Mouse (Mus musculus) CH12.LX (cell line): ENCODE results near the gene Hmgn5. TPM values are rescaled to one million over a fixed set of nuclear protein-coding genes. Genes with fewer than 3 reads are reported as not detected.

Source experiments
- DNase-seq: peaks from one replicate; pipeline ENCODE4 v3.0.0-alpha.2; 2013; ENCODE audit errors: extremely low read depth
- H3K27ac ChIP-seq: 2 replicates; pipeline ENCODE4 v1.5.1; 2012; ENCODE audit warnings: low read depth, mild to moderate bottlenecking, control low read depth, moderate library complexity; ENCODE audit not compliant: insufficient read depth
- H3K27me3 ChIP-seq: replicated peaks from 2 replicates; pipeline ENCODE3; 2012; ENCODE audit warnings: inconsistent platforms
- H3K36me3 ChIP-seq, 2 experiments: replicated peaks in 1 of 2; 2 replicates each; pipeline versions ENCODE3 to v1.6.1; 2012; ENCODE audit warnings: inconsistent platforms in 1 of 2, low read length in 1 of 2, mild to moderate bottlenecking in 1 of 2, mixed read lengths in 1 of 2, moderate library complexity in 1 of 2; ENCODE audit not compliant: control insufficient read depth in 1 of 2, insufficient read depth in 1 of 2
- H3K4me1 ChIP-seq, 2 experiments: 2 replicates each; pipeline ENCODE4 v1.6.1; 2012; ENCODE audit warnings: inconsistent platforms in 1 of 2, moderate library complexity in 1 of 2; ENCODE audit not compliant: insufficient read depth in 2 of 2, control insufficient read depth in 1 of 2
- H3K4me2 ChIP-seq: 2 replicates; pipeline ENCODE4 v1.6.1; 2012; ENCODE audit warnings: low read depth, mild to moderate bottlenecking, control low read depth; ENCODE audit not compliant: poor library complexity, insufficient read depth, severe bottlenecking
- H3K4me3 ChIP-seq, 3 experiments: fragments of 150-350 bp in 1 of 3; sonication (generic) in 1 of 3; replicated peaks in 1 of 3; 2 replicates each; pipeline versions ENCODE3 to v1.5.1; 2011 to 2012; ENCODE audit warnings: low read depth in 2 of 3, low read length in 2 of 3, mild to moderate bottlenecking in 2 of 3, moderate library complexity in 2 of 3, control low read depth in 1 of 3, improper control_type of control experiment in 1 of 3, inconsistent platforms in 1 of 3, mixed read lengths in 1 of 3; ENCODE audit not compliant: poor library complexity in 1 of 3
- H3K79me2 ChIP-seq: replicated peaks from 2 replicates; pipeline ENCODE4 v1.6.1; 2012; ENCODE audit warnings: mild to moderate bottlenecking, moderate library complexity; ENCODE audit not compliant: control insufficient read depth, poor library complexity, insufficient read depth, severe bottlenecking; ENCODE audit errors: extremely low read depth
- H3K9ac ChIP-seq: 2 replicates; pipeline ENCODE4 v1.6.1; 2012; ENCODE audit warnings: low read depth, mild to moderate bottlenecking, control low read depth, moderate library complexity; ENCODE audit not compliant: insufficient read depth
- H3K9me3 ChIP-seq: replicated peaks from 2 replicates; pipeline ENCODE3; 2012; ENCODE audit warnings: low read length, inconsistent platforms, mixed read lengths
- CTCF ChIP-seq, 2 experiments: IDR thresholded peaks in 1 of 2; conservative IDR thresholded peaks in 1 of 2; 2 replicates each; pipeline ENCODE4 v1.5.1; 2011 to 2012; ENCODE audit warnings: low read depth in 2 of 2, low read length in 2 of 2, improper control_type of control experiment in 1 of 2, inconsistent platforms in 1 of 2, mild to moderate bottlenecking in 1 of 2, moderate library complexity in 1 of 2
- MAX ChIP-seq: IDR thresholded peaks from 2 replicates; pipeline ENCODE4 v1.6.1; 2011; ENCODE audit warnings: low read length, improper control_type of control experiment
- MAZ ChIP-seq: IDR thresholded peaks from 2 replicates; pipeline ENCODE4 v1.6.1; 2012; ENCODE audit warnings: low read depth, mild to moderate bottlenecking, inconsistent platforms, low read length, improper control_type of control experiment, moderate library complexity
- MXI1 ChIP-seq: IDR thresholded peaks from 2 replicates; pipeline ENCODE4 v1.6.1; 2011; ENCODE audit warnings: mild to moderate bottlenecking, low read depth, low read length, improper control_type of control experiment
- MYC ChIP-seq: IDR thresholded peaks from 2 replicates; pipeline ENCODE4 v1.6.1; 2011; ENCODE audit warnings: low read depth, mild to moderate bottlenecking, improper control_type of control experiment, low read length
- NELFE ChIP-seq: IDR thresholded peaks from 2 replicates; pipeline ENCODE4 v1.6.1; 2011; ENCODE audit warnings: low read depth, low read length, improper control_type of control experiment
- RAD21 ChIP-seq: IDR thresholded peaks from 2 replicates; pipeline ENCODE4 v1.6.1; 2011; ENCODE audit warnings: low read depth, mild to moderate bottlenecking, low read length, improper control_type of control experiment, moderate library complexity
- SIN3A ChIP-seq: IDR thresholded peaks from 2 replicates; pipeline ENCODE4 v1.6.1; 2012; ENCODE audit warnings: low read length, improper control_type of control experiment, inconsistent platforms
- SMC3 ChIP-seq: IDR thresholded peaks from 2 replicates; pipeline ENCODE4 v1.6.1; 2011; ENCODE audit warnings: low read depth, low read length, improper control_type of control experiment
- ZMIZ1 ChIP-seq: IDR thresholded peaks from 2 replicates; pipeline ENCODE4 v1.6.1; 2012; ENCODE audit warnings: low read depth, mild to moderate bottlenecking, inconsistent platforms, low read length, improper control_type of control experiment
- dilution Hi-C: fragments of 300-500 bp; cut with MboI; formaldehyde crosslinking; loops from 2 replicates; pipeline ENCODE4 v1.14.3; 2020; ENCODE audit warnings: low sequenced_read_pairs; ENCODE audit not compliant: extremely low pct_unique_long_range_greater_than_20kb, extremely low pct_ligation_motif_present
- in situ Hi-C: fragments of 300-500 bp; cut with MboI; formaldehyde crosslinking; loops from 3 replicates; pipeline ENCODE4 v1.14.3; 2019; ENCODE audit warnings: low sequenced_read_pairs, low pct_ligation_motif_present, low pct_unique_long_range_greater_than_20kb, mixed read lengths
- polyA plus RNA-seq: library from polyadenylated mRNA; unstranded; fragments of >175 nt; gene quantifications from 2 replicates; pipeline ENCODE4 v1.2.1, GENCODE M21; 2012; ENCODE audit warnings: low read depth; ENCODE audit not compliant: insufficient read length
- total RNA-seq, 2 experiments: library from RNA; depleted of rRNA; stranded (reverse); fragments of 300-350 nt in 1 of 2; fragments of >200 nt in 1 of 2; gene quantifications; 2 replicates each; pipeline ENCODE4 v1.2.3; 2012 to 2014

Hmgn5 gene
- total and polyA plus RNA-seq, 3 experiments, result 8.2 to 116 (median 9.6) TPM

DNA sequence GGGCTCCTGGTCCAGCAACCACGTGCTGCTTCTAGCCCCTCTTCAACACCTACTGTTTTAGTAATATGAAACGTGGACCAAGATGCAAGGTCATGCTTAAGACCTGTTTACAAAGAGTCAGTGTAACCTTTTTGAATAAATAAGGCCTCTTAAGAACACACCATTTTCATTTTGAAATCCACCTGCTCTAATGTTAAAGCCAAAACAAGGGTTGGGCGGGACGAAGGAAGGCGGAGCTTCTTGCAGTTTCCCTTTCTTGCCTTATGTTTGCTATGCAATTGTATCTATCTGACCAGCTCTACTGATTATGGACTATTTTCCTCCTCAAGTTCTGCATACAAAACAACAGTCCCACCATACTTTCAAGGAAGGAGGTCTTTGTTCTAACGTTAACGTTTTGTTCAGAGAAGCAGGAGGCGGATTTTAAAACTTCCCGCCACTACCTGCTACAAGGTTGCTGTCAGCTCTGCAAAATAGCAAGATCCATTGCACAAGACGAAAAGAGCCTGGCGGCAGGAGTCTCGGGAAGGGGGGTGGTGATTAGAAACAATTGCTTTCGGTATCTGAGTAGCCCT, 1.5 kb downstream of the Hmgn5 start:
- dilution Hi-C loops, result no loop called here
- peaks cover 2 to 7% of the 10 kb centered on the region in 2 experiments for H3K36me3 ChIP-seq
- TF ChIP-seq MYC (0 out of 2 replicates have a peak, but pooled peaks have one; percentile 58), MXI1 (peak; percentile 71; the same call in 1 of the 2 replicates), MAX (peak; percentile 68), MAZ (no peak), SIN3A (0 out of 2 replicates have a peak, but pooled peaks have one; percentile 19), ZMIZ1 (no peak)
- H3K27me3 ChIP-seq, result no peaks in the 10 kb centered on the region
- H3K27ac ChIP-seq, result no peak overlapping the region
- peak overlapping the region; percentile 72; the same call in 1 of the 2 replicates for H3K9ac ChIP-seq
- H3K4me2 ChIP-seq, result peak overlapping the region; percentile 13; the same call in 1 of the 2 replicates
- peak; percentile 30 for DNase-seq
- H3K79me2 ChIP-seq, result peaks cover 9% of the 10 kb centered on the region
- H3K4me1 ChIP-seq, result peaks cover 0 to 6% of the 10 kb centered on the region in 2 experiments; a peak in 1 of 4 replicates
- peak overlapping the region; percentile 50 to 63 (median 56) for H3K4me3 ChIP-seq
- no peaks in the 10 kb centered on the region for H3K9me3 ChIP-seq
- in situ Hi-C loops, result loop anchor here (5.0 kb wide), 1 partner anchor 66 kb away; no protein-coding TSS in a partner anchor

DNA sequence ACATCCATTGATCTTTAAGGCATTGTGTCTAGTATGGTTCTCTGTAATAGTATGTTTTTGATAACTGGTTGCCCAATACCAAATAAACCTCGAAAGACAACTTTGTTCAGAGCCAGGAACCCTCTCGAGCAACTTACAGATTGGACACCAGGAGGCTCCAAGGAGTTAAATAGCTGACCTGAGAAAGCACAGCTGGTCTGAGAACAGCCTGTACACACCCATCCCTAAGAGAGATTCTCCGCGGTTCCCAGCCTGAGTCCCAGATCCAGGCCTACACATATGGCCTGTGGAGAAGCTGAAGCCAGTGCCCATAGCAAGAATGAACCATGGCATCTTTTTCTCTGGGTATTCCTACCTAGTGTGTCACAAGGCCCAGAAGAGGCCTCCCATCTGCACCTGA, 11.9 kb downstream of the Hmgn5 start:
- dilution Hi-C loops, result no loop called here
- Histone ChIP-seq H3K4me2 (no peak overlapping the region), H3K27ac (no peak overlapping the region), H3K9me3 (no peaks in the 10 kb centered on the region), H3K27me3 (no peaks in the 10 kb centered on the region), H3K36me3 (peaks cover 5 to 13% of the 10 kb centered on the region in 2 experiments), H3K9ac (no peak overlapping the region), H3K79me2 (no peaks in the 10 kb centered on the region), H3K4me3 (no peak overlapping the region), H3K4me1 (no peaks in the 10 kb centered on the region)
- TF ChIP-seq NELFE, result no peak
- peak in 1 of 2 experiments; percentile 47; a peak in 2 of 4 replicates for TF ChIP-seq CTCF (conservative IDR thresholded peaks at IDR 0.05 in 1 of 2, IDR thresholded peaks at IDR 0.05 in 1 of 2; ENCODE audit: low read depth in 2 of 2, low read length in 2 of 2)
- peak; percentile 7 for TF ChIP-seq RAD21
- TF ChIP-seq SMC3, result peak; percentile 52
- peak; percentile 2 for DNase-seq
- in situ Hi-C loops, result no loop called here

Other genes starting within 250 kb of the Hmgn5 start
- gene Brwd3, start 179.0 kb downstream of the Hmgn5 start, total RNA-seq (2012; rRNA removed), result 3.3 and 4.2 TPM in 2 replicates
- gene Brwd3, start 179.0 kb downstream of the Hmgn5 start, total RNA-seq (2014; rRNA removed), result 3.0 and 3.3 TPM in 2 replicates
- gene Brwd3, start 179.0 kb downstream of the Hmgn5 start, polyA plus RNA-seq, result 5.4 and 5.8 TPM in 2 replicates
- 25.0 and 27.7 TPM in 2 replicates for gene Sh3bgrl, start 82.0 kb upstream of the Hmgn5 start, total RNA-seq (2012; rRNA removed)
- gene Sh3bgrl, start 82.0 kb upstream of the Hmgn5 start, total RNA-seq (2014; rRNA removed), result 148 and 154 TPM in 2 replicates
- gene Sh3bgrl, start 82.0 kb upstream of the Hmgn5 start, polyA plus RNA-seq, result 82.5 and 130 TPM in 2 replicates
- gene Gm6377, start 183.4 kb upstream of the Hmgn5 start, total RNA-seq (2012; rRNA removed), result 0.34 and 0.46 TPM in 2 replicates
- 1.2 and 1.8 TPM in 2 replicates for gene Gm6377, start 183.4 kb upstream of the Hmgn5 start, total RNA-seq (2014; rRNA removed)
- gene Gm6377, start 183.4 kb upstream of the Hmgn5 start, polyA plus RNA-seq, result 0.56 and 1.4 TPM in 2 replicates